Mouse (Mus musculus): ENCODE measurements around the gene Faim2. TPM values are rescaled to one million over a fixed set of nuclear protein-coding genes. Genes with fewer than 3 reads are reported as not detected.
A peak's percentile ranks its signal among the peaks of the same experiment; 100 is the strongest.

The Faim2 gene
- polyA plus RNA-seq, 1 experiment from 2014 or later, result 0.91 TPM

DNA sequence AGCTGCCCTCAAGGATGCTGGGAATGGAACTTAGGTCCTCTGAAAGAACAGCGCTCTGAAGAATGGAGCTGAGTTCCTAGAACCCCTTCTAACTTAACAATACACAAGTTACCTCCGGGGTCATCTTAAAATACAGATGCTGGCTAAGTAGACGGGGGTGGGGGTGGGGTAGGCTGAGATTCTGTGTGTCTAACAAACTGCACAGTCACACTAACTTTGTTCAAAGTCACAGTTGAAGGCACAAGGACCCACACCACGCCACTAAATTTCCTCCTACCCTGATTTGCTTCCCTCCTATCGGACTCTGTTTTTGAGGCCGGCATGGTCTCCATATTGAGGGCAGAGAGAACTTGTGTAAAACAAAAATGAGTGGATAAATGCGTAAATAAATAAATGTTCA, 55.0 kb downstream of the Faim2 start:
- H3K4me3 ChIP-seq (ENCODE audit: low read length), result no peak overlapping the region
- 91% methylated on average over 7 of the region's 7 CpGs for WGBS
- no peak overlapping the region for H3K4me2 ChIP-seq (ENCODE audit: low read depth, low read length)
- no peak overlapping the region for H3K27ac ChIP-seq (ENCODE audit: low read length)
- peaks cover 12% of the 10 kb centered on the region for H3K4me1 ChIP-seq (ENCODE audit: control insufficient read depth, insufficient read depth, low read length)
- H3K9me3 ChIP-seq (ENCODE audit: control insufficient read depth, low read length), result no peaks in the 10 kb centered on the region
- H3K9ac ChIP-seq (ENCODE audit: low read depth, low read length), result no peak overlapping the region
- ATAC-seq, result no peak
- H3K27me3 ChIP-seq (replicated peaks; ENCODE audit: control insufficient read depth, insufficient read depth, low read length), result no peaks in the 10 kb centered on the region
- no peaks in the 10 kb centered on the region for H3K36me3 ChIP-seq (ENCODE audit: control insufficient read depth, insufficient read depth, low read length)

DNA sequence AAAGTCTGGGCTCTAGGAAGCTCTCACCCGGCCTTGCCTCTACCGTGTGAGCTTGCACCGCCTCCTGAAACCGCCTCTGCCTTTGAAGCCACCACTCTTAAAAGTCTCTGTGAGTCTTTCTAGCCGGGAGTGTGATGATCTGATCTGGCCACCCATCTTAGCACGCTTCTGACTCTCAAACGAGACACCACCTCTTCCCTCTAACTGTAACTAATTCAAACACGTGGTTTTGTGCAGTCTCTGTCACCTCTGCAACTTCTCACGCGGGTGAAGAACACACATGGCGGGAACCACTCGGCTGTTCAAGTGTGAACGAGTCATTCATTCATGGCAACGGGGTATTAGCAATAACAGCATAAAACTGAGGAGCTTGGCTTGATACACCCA, 56.3 kb downstream of the Faim2 start:
- Histone ChIP-seq H3K4me1 (ENCODE audit: control insufficient read depth, insufficient read depth, low read length) (peaks cover 12% of the 10 kb centered on the region), H3K27ac (ENCODE audit: low read length) (no peak overlapping the region), H3K4me3 (ENCODE audit: low read length) (no peak overlapping the region), H3K27me3 (replicated peaks; ENCODE audit: control insufficient read depth, insufficient read depth, low read length) (no peaks in the 10 kb centered on the region), H3K4me2 (ENCODE audit: low read depth, low read length) (no peak overlapping the region), H3K9ac (ENCODE audit: low read depth, low read length) (no peak overlapping the region), H3K36me3 (ENCODE audit: control insufficient read depth, insufficient read depth, low read length) (no peaks in the 10 kb centered on the region), H3K9me3 (ENCODE audit: control insufficient read depth, low read length) (no peaks in the 10 kb centered on the region)
- WGBS, result 67% methylated on average over 14 of the region's 14 CpGs
- ATAC-seq, result no peak

DNA sequence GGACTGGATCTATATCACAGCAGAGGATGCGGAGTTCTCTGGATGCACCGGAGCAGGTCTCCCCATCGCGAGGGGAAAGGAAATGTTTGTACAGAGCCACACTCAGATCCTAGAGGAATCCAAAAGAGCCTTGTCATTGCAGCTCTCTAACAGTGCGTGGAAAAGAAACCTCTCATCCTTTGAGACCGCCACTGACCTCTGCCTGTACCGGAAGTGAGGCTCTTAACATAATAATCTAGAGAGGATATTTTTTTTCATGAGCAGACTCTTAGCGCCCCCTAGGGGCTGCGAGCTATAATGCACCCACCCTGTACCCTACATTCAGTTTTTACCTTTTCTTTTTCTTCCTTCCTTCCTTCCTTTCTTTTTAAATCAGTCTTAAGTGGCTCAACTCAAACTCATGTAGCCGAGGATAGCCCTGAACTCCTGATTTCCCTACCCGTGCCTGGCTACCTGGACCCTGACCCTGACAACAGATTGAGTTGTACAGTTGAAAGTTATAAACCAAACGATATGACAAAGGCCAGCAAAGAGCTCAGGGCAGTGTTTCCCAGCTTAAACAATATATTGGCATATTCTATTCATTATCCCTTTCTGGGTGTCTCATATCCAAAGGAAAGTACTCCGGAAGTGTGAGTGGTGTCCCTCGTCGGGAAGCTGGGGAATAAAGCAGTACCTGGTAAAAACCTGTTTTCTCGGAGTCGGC, 56.8 kb downstream of the Faim2 start:
- Histone ChIP-seq H3K36me3 (ENCODE audit: control insufficient read depth, insufficient read depth, low read length) (no peaks in the 10 kb centered on the region), H3K27me3 (replicated peaks; ENCODE audit: control insufficient read depth, insufficient read depth, low read length) (no peaks in the 10 kb centered on the region), H3K9me3 (ENCODE audit: control insufficient read depth, low read length) (no peaks in the 10 kb centered on the region), H3K4me1 (ENCODE audit: control insufficient read depth, insufficient read depth, low read length) (peaks cover 12% of the 10 kb centered on the region), H3K4me3 (ENCODE audit: low read length) (no peak overlapping the region), H3K4me2 (ENCODE audit: low read depth, low read length) (no peak overlapping the region), H3K27ac (ENCODE audit: low read length) (no peak overlapping the region; the same call in 1 of the 2 replicates), H3K9ac (ENCODE audit: low read depth, low read length) (no peak overlapping the region)
- WGBS, result 55% methylated on average over 17 of the region's 17 CpGs
- ATAC-seq, result no peak

DNA sequence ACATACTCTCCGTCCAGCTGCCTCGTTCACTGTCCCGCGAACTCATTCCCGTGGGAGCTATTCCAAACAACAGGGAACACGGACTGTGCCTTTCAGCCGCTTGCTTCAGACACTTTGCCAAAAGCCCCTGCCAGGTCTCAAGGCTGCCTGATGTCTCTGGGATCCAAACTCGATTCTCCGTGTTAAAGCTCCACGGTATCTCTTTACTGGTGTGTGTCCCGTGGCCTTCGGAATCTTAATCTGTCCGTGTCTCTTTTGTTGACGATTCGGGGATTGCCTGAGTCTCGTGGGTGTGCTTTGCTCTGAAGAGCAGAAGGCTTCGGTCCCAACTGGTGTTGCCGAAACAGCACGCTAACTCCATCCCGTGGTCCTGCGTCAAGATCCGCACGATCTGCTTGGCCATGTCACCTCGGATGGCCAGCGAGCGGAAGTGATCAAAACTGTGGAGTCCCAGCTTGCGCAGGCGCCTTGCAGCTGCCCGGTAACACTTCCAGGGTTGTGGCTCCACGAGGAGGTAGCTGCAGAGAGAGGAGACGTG, 57.7 kb downstream of the Faim2 start:
- WGBS, result 85% methylated on average over 31 of the region's 31 CpGs
- ATAC-seq, result no peak
- Histone ChIP-seq H3K4me2 (ENCODE audit: low read depth, low read length) (no peak overlapping the region), H3K27ac (ENCODE audit: low read length) (no peak overlapping the region), H3K4me1 (ENCODE audit: control insufficient read depth, insufficient read depth, low read length) (peaks cover 12% of the 10 kb centered on the region), H3K36me3 (ENCODE audit: control insufficient read depth, insufficient read depth, low read length) (no peaks in the 10 kb centered on the region), H3K9ac (ENCODE audit: low read depth, low read length) (no peak overlapping the region), H3K9me3 (ENCODE audit: control insufficient read depth, low read length) (no peaks in the 10 kb centered on the region), H3K27me3 (replicated peaks; ENCODE audit: control insufficient read depth, insufficient read depth, low read length) (no peaks in the 10 kb centered on the region), H3K4me3 (ENCODE audit: low read length) (no peak overlapping the region)

DNA sequence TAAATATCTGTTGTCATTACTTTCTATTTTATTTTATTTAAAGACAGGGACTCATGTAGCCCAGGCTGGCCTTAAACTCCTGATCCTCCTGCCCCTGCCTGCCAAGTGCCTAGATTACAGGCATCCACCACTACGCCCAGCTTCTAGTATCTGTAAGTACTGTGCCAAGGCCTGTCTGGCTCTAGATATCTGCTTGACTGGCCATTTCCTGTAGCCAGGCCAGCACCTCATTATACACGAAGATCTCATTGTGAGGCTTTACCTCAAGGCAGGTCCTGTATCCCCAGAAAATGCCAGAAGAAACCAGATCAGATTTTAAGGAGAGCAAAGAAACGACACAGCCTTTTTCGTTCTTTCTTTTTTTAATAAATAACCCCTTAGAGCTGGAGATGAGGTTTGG, 58.2 kb downstream of the Faim2 start:
- 85% methylated on average over 4 of the region's 4 CpGs for WGBS
- Histone ChIP-seq H3K9ac (ENCODE audit: low read depth, low read length) (no peak overlapping the region), H3K4me2 (ENCODE audit: low read depth, low read length) (no peak overlapping the region), H3K27me3 (replicated peaks; ENCODE audit: control insufficient read depth, insufficient read depth, low read length) (no peaks in the 10 kb centered on the region), H3K36me3 (ENCODE audit: control insufficient read depth, insufficient read depth, low read length) (no peaks in the 10 kb centered on the region), H3K4me3 (ENCODE audit: low read length) (no peak overlapping the region), H3K9me3 (ENCODE audit: control insufficient read depth, low read length) (no peaks in the 10 kb centered on the region), H3K27ac (ENCODE audit: low read length) (no peak overlapping the region), H3K4me1 (ENCODE audit: control insufficient read depth, insufficient read depth, low read length) (peaks cover 9% of the 10 kb centered on the region)
- ATAC-seq, result no peak

DNA sequence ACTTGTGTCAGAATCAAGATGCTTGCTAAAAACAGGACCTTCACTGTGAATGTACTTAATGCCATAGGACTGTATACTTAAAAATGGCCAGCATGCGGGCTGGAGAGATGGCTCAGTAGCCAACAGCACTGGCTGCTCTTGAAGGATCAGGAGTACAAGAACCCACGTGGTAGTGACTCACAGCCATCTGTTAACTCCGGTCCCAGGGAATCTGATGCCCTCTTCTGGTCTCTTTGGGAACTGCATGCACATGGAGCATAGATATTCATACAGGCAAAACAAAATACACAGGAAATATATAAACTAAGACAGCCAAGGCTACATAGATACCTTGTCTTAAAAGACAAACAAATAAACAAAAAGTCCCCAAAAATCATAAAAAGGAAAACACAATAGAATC, 58.9 kb downstream of the Faim2 start:
- Histone ChIP-seq H3K4me2 (ENCODE audit: low read depth, low read length) (no peak overlapping the region), H3K27ac (ENCODE audit: low read length) (no peak overlapping the region), H3K9ac (ENCODE audit: low read depth, low read length) (no peak overlapping the region), H3K4me1 (ENCODE audit: control insufficient read depth, insufficient read depth, low read length) (peaks cover 9% of the 10 kb centered on the region), H3K4me3 (ENCODE audit: low read length) (no peak overlapping the region), H3K36me3 (ENCODE audit: control insufficient read depth, insufficient read depth, low read length) (no peaks in the 10 kb centered on the region), H3K9me3 (ENCODE audit: control insufficient read depth, low read length) (no peaks in the 10 kb centered on the region), H3K27me3 (replicated peaks; ENCODE audit: control insufficient read depth, insufficient read depth, low read length) (no peaks in the 10 kb centered on the region)
- WGBS, result 36% methylated on average over 3 of the region's 3 CpGs
- ATAC-seq, result no peak

DNA sequence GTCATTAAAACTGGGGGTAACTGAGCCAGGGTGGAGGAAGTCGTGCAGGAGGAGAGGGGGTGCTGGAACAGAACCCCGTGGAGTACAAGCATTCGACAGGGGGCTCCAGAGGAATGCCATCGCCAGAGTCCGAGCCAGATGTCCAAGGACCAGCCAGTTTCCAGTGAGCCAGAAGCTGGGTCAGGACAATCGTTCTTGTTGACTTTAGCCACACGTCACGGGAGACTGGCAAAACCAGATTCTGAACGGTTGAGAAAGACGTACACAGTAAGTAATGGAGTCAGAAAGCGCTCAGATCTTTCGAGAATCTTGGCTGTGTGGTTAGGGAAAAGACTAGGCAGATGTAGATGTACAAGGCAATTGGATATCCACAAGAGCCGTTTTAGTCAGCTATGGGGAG, 64.8 kb downstream of the Faim2 start:
- no peaks in the 10 kb centered on the region for H3K36me3 ChIP-seq (ENCODE audit: control insufficient read depth, insufficient read depth, low read length)
- H3K27ac ChIP-seq (ENCODE audit: low read length), result no peak overlapping the region
- H3K27me3 ChIP-seq (replicated peaks; ENCODE audit: control insufficient read depth, insufficient read depth, low read length), result no peaks in the 10 kb centered on the region
- H3K9ac ChIP-seq (ENCODE audit: low read depth, low read length), result no peak overlapping the region
- ATAC-seq, result no peak
- H3K4me2 ChIP-seq (ENCODE audit: low read depth, low read length), result no peak overlapping the region
- no peak overlapping the region for H3K4me3 ChIP-seq (ENCODE audit: low read length)
- H3K9me3 ChIP-seq (ENCODE audit: control insufficient read depth, low read length), result no peaks in the 10 kb centered on the region
- WGBS, result 55% methylated on average over 13 of the region's 13 CpGs
- H3K4me1 ChIP-seq (ENCODE audit: control insufficient read depth, insufficient read depth, low read length), result peaks cover 4% of the 10 kb centered on the region

DNA sequence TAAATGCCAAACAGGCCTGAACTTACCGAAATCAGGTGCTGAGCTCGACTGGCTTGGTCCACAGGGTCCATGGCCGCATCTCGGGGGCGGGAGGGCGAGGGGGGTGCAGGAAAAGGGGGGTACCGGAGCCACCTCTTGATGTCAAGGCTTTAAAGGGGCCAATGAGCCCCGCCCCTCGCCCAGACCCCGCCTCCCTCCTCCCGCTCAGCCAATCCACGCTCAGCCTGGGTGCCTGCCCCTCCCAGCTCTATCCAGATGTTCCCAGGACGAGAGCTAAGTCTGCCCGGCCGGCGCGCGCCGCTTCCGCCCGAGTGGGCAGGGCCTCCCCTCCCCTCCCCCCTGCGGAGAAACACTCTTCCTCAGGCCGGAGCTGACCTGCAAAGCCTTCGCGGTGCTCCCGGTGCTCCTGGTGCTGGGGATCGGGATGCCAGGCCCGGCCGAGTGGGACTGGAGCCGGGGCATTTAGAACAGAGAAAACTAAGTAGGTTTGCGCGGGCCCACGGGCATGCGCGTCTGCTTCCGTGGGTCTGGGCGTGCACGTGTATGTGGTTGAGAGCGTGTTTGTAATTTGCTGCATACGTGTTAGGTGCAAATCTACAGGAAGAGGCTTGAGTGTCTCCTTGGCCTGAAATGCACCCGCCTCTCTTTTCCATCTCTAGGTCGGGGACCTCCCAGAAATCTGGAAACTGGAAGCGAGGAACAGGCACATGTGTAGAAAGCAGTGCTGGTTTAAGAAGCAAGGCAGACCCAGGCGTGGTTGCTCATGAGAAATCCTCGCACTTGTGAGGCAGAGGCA, 70.2 kb downstream of the Faim2 start, which contains the start of gene Nckap5l:
Gene Nckap5l, minus strand, starts transcription at position 143 of the 796 bp plus-strand sequence.
- Histone ChIP-seq H3K27ac (ENCODE audit: low read length) (peak within 1 kb of the TSS; percentile 86), H3K4me3 (ENCODE audit: low read length) (peak within 1 kb of the TSS; percentile 82), H3K9me3 (ENCODE audit: control insufficient read depth, low read length) (no peaks in the 10 kb centered on the region), H3K4me1 (ENCODE audit: control insufficient read depth, insufficient read depth, low read length) (peaks cover 20% of the 10 kb centered on the region), H3K4me2 (ENCODE audit: low read depth, low read length) (peak within 1 kb of the TSS; percentile 93), H3K36me3 (ENCODE audit: control insufficient read depth, insufficient read depth, low read length) (no peaks in the 10 kb centered on the region), H3K27me3 (replicated peaks; ENCODE audit: control insufficient read depth, insufficient read depth, low read length) (no peaks in the 10 kb centered on the region), H3K9ac (ENCODE audit: low read depth, low read length) (peak within 1 kb of the TSS; percentile 79)
- peak; percentile 96 for ATAC-seq
- under 1% methylated on average over 45 of the region's 45 CpGs for WGBS

DNA sequence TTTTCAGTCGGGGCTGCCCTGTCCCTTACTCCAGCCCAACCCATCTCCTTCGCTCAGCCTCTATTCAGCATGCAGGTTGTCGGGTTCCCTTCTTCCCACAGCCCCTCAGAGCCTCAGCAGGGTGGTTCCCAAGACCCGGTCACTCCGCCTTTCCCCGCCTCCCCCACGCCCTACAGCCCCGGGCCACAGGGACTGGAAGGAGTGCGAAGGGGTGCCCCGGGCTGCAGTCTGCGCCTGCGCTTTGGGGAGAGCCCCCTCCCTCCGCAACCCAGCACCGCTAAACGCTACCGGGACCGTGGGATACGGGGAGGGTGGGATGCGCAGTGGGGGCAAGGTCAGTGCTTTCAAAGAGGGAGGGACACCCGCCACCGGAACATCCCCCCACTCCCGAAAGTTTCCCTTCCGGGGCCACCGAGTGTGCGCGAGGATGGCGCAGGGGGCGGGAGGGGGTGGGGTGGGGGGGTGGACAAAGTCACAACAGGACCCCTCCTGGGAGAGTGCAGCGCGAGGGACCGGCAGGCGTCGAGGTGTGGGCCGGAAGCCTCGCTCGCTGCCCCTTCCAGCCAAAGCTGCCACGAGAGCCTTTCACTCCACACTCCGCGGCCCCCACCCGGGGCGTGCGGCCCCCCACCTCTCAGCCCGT, 70.9 kb downstream of the Faim2 start:
- Histone ChIP-seq H3K27ac (ENCODE audit: low read length) (peak overlapping the region; percentile 86), H3K4me1 (ENCODE audit: control insufficient read depth, insufficient read depth, low read length) (peaks cover 20% of the 10 kb centered on the region), H3K9me3 (ENCODE audit: control insufficient read depth, low read length) (no peaks in the 10 kb centered on the region), H3K36me3 (ENCODE audit: control insufficient read depth, insufficient read depth, low read length) (no peaks in the 10 kb centered on the region), H3K9ac (ENCODE audit: low read depth, low read length) (peak overlapping the region; percentile 79), H3K4me2 (ENCODE audit: low read depth, low read length) (peak overlapping the region; percentile 93), H3K4me3 (ENCODE audit: low read length) (peak overlapping the region; percentile 82), H3K27me3 (replicated peaks; ENCODE audit: control insufficient read depth, insufficient read depth, low read length) (no peaks in the 10 kb centered on the region)
- 1% methylated on average over 42 of the region's 43 CpGs for WGBS
- ATAC-seq, result peak; percentile 65

Measured in intestine, embryonic 16.5 days (tissue).